Mouse (Mus musculus): ENCODE data around the gene Ndel1. TPM values are rescaled to one million over a fixed set of nuclear protein-coding genes. Genes with fewer than 3 reads are reported as not detected.

Gene Ndel1
- polyA plus RNA-seq, 1 experiment, result not detected

DNA sequence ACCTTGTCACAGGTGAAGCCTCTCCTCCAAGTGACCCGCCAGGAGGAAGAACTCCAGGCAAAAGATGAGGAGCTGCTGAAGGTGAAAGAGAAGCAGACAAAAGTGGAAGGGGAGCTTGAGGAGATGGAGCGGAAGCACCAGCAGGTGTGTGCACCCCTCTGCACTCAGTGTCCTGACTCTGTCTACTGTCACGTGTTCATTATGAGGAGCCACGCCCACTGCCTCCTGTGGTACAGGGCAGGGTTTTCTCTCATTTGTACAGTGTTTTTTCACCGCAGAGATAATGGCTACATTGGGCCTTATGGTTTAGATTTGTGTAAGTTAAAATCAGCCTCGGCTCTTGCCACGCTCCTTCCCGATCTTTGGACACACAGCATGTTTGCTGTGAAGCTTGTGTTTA lies 85.8 kb downstream of the Ndel1 start:
- H3K27ac ChIP-seq (ENCODE audit: insufficient read depth, low read depth, low read length), result no peak overlapping the region
- TF ChIP-seq CTCF (IDR thresholded peaks at IDR 0.05; ENCODE audit: insufficient read depth, low read depth, low read length) (no peak), POLR2A (IDR thresholded peaks at IDR 0.05; ENCODE audit: insufficient read depth, low read depth, low read length) (no peak)
- H3K4me1 ChIP-seq (ENCODE audit: control insufficient read depth, insufficient read depth, low read length), result no peaks in the 10 kb centered on the region
- WGBS, result 75% methylated on average over 8 of the region's 8 CpGs
- no peak overlapping the region for H3K4me3 ChIP-seq (ENCODE audit: insufficient read depth, low read depth, low read length)

DNA sequence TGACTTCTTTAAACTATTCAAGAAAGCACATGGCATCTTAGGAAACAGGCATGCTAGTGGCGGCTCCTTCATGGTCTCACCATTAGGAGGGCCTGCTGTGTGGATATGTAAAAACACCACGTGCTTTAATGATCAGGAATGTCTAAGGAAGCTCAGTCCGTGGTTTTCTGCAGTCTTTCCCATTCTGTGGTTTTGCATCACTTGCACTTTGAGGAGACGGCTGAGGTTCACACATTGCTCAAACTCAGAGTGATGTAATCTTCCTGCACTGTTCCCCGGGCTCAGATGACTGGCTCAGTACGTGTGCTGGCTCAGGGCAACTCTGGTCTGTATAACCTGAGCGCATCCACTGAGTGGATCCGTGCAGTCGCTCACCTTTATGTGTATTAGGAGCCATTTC lies 89.3 kb downstream of the Ndel1 start:
- TF ChIP-seq POLR2A (IDR thresholded peaks at IDR 0.05; ENCODE audit: insufficient read depth, low read depth, low read length) (no peak), CTCF (IDR thresholded peaks at IDR 0.05; ENCODE audit: insufficient read depth, low read depth, low read length) (no peak)
- no peak overlapping the region for H3K27ac ChIP-seq (ENCODE audit: insufficient read depth, low read depth, low read length)
- H3K4me3 ChIP-seq (ENCODE audit: insufficient read depth, low read depth, low read length), result no peak overlapping the region
- WGBS, result 89% methylated on average over 9 of the region's 9 CpGs
- peaks cover 2% of the 10 kb centered on the region; the same call in 1 of the 2 replicates for H3K4me1 ChIP-seq (ENCODE audit: control insufficient read depth, insufficient read depth, low read length)

DNA sequence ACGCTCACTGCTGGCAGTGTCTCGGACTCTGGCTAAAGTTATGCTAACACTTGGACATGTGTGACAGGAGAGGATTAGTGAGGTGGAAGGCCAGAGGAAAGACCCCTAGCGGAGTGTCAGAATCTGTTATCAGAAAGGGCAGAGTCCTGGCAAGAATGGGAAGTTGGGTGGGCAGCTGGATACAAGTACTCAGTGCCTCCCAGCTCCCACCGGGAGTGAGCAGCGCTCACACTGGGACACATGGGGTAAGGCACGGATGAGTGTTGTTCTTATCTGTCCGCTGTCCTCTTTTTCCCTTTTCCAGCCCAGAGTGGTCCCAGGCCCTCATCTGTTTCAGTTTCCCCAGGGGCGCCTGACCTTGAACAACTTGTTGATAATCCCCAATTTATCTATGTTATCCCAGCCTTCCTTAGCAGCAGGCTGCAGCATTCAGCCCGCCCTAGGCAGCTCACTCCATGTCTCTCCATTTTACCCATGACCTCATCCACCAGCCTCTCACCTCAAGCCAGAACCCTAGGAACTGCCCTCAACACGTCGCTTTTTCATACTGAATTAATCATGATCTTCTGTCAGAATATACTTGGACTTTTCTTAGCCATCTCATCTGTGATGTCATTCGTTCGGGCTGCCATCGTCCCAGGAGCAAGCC lies 91.1 kb downstream of the Ndel1 start:
- H3K4me3 ChIP-seq (ENCODE audit: insufficient read depth, low read depth, low read length), result no peak overlapping the region
- TF ChIP-seq CTCF (IDR thresholded peaks at IDR 0.05; ENCODE audit: insufficient read depth, low read depth, low read length) (no peak), POLR2A (IDR thresholded peaks at IDR 0.05; ENCODE audit: insufficient read depth, low read depth, low read length) (no peak)
- peaks cover 7% of the 10 kb centered on the region for H3K4me1 ChIP-seq (ENCODE audit: control insufficient read depth, insufficient read depth, low read length)
- no peak overlapping the region for H3K27ac ChIP-seq (ENCODE audit: insufficient read depth, low read depth, low read length)
- 81% methylated on average over 14 of the region's 14 CpGs for WGBS

DNA sequence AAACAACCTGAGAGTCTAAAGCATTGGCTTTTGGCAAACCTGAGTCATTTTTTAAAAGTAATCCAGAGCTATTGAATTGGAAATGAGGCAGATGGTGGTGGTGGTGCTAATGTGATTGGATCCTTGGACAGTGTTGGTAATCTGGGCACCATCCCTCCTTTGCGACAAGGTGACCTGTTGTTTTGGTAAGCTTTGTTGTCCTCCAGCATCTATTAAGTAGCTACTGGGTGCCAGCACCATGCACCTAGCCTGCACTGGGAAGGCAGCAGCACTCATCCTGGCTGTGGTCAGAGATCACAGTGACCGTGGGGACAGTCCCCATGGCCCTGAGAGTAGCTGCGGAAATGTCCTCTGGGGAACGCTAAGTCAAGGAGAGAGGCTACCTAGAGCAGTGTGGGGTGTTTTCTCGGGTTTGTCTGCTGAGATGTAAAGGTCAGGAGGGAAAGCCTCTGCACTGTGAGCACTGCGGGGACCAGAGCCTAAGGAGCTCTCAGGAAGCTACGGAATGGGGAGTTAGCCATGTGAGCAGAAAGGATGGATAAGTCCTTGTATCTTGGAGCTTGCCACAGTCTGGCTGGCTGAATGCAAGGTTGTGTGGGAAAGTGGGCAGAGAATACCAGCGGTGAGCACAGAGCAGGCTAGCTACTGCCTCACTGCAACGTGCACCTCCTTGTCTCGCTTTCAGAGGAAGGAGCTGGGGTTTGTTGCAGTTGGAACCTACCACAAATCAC lies 91.8 kb downstream of the Ndel1 start:
- H3K4me1 ChIP-seq (ENCODE audit: control insufficient read depth, insufficient read depth, low read length), result peaks cover 7% of the 10 kb centered on the region
- H3K27ac ChIP-seq (ENCODE audit: insufficient read depth, low read depth, low read length), result no peak overlapping the region
- H3K4me3 ChIP-seq (ENCODE audit: insufficient read depth, low read depth, low read length), result no peak overlapping the region
- TF ChIP-seq POLR2A (IDR thresholded peaks at IDR 0.05; ENCODE audit: insufficient read depth, low read depth, low read length) (no peak), CTCF (IDR thresholded peaks at IDR 0.05; ENCODE audit: insufficient read depth, low read depth, low read length) (no peak)
- whole genome bisulfite sequencing, result 81% methylated on average over 10 of the region's 10 CpGs

DNA sequence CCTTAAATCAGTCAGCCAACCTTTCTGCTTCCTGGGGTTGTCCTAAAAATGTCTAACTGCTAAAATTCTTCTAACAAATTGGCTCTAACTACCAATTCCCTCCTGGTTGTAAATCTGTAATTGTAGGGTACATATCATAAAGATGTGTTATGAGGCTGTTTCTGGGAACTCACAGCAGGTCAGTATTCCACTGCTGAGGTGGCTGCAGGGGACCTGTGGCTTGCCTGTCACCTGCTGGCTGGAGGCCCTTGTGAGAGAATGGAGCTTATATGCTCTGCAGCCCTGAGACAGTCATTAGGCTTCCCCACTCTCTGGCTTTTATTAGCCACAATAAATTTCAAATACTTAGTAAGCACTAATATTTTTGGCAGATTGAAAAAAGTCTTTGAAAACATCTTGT lies 92.8 kb downstream of the Ndel1 start:
- Histone ChIP-seq H3K4me1 (ENCODE audit: control insufficient read depth, insufficient read depth, low read length) (peaks cover 7% of the 10 kb centered on the region), H3K4me3 (ENCODE audit: insufficient read depth, low read depth, low read length) (no peak overlapping the region), H3K27ac (ENCODE audit: insufficient read depth, low read depth, low read length) (no peak overlapping the region)
- TF ChIP-seq POLR2A (IDR thresholded peaks at IDR 0.05; ENCODE audit: insufficient read depth, low read depth, low read length) (no peak), CTCF (IDR thresholded peaks at IDR 0.05; ENCODE audit: insufficient read depth, low read depth, low read length) (no peak)

DNA sequence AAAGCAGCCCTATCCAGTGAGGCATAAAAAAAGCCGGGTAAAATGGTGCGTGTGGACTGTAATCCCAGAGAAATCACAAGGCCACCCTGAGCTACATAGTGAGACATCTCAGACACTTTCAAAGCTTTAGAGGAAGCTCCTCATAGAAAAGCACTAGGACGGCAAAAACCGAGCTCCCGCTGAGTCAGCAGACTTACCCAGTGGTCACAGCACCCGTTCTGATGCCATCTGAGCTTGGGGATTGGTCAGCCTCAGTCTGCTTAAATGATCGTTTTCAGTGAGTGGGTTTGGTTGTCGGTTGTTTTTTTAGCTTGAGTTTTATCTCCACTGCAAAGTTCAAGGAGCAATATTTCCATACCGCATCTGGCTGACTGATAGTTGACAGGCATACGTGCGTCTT lies 93.7 kb downstream of the Ndel1 start:
- TF ChIP-seq CTCF (IDR thresholded peaks at IDR 0.05; ENCODE audit: insufficient read depth, low read depth, low read length), result no peak
- TF ChIP-seq POLR2A (IDR thresholded peaks at IDR 0.05; ENCODE audit: insufficient read depth, low read depth, low read length), result no peak
- no peak overlapping the region for H3K27ac ChIP-seq (ENCODE audit: insufficient read depth, low read depth, low read length)
- 87% methylated on average over 11 of the region's 11 CpGs for WGBS

DNA sequence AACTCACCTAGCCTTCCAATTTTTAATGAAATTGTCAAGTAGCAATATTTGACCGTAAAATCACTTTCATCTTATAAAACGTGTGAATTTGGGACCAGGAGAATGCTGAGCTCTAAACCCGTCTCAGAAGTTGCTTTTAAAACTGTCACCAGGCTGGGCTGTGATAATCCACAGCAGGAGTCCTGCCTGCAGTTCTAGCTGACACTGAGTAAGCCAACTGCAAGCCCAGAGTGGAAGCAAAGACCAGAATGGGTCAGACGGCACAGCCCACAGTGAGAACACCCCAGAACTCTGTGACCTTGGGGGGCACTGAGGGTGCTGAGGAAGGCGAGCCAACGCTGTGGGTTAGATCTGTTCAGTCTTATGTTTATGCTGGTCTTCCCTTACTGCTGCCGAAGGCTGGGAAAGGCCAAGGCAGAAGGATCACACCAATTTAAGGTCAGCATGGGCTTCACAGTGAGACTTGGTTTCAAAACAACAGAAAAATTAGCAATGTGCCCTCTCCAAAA lies 95.5 kb downstream of the Ndel1 start:
- H3K4me1 ChIP-seq (ENCODE audit: control insufficient read depth, insufficient read depth, low read length), result peaks cover 7% of the 10 kb centered on the region
- 70% methylated on average over 7 of the region's 7 CpGs for WGBS
- H3K27ac ChIP-seq (ENCODE audit: insufficient read depth, low read depth, low read length), result 0 out of 2 replicates have a peak overlapping the region, but pooled peaks have one; percentile 24
- no peak for TF ChIP-seq POLR2A (IDR thresholded peaks at IDR 0.05; ENCODE audit: insufficient read depth, low read depth, low read length)
- no peak overlapping the region for H3K4me3 ChIP-seq (ENCODE audit: insufficient read depth, low read depth, low read length)

More for the DNA sequence above, 93.7 kb downstream of the Ndel1 start:
- H3K4me3 ChIP-seq (ENCODE audit: insufficient read depth, low read depth, low read length), result no peak overlapping the region
- H3K4me1 ChIP-seq (ENCODE audit: control insufficient read depth, insufficient read depth, low read length), result peaks cover 7% of the 10 kb centered on the region

Other genes starting within 250 kb of the Ndel1 start
- not detected in 2 replicates for gene Myh10, start 180.3 kb downstream of the Ndel1 start, polyA plus RNA-seq (2012; ENCODE audit: insufficient read depth, insufficient read length, low replicate concordance, missing spikeins)
- not detected in 2 replicates for gene Rnf222, start 16.7 kb upstream of the Ndel1 start, polyA plus RNA-seq (2012; ENCODE audit: insufficient read depth, insufficient read length, low replicate concordance, missing spikeins)
- 1,027 and 1,979 TPM in 2 replicates for gene Rpl26, start 29.7 kb upstream of the Ndel1 start, polyA plus RNA-seq (2012; ENCODE audit: insufficient read depth, insufficient read length, low replicate concordance, missing spikeins)
- gene Odf4, start 55.2 kb upstream of the Ndel1 start, polyA plus RNA-seq (2012; ENCODE audit: insufficient read depth, insufficient read length, low replicate concordance, missing spikeins), result not detected in 2 replicates
- not detected in 2 replicates for gene Arhgef15, start 85.6 kb upstream of the Ndel1 start, polyA plus RNA-seq (2012; ENCODE audit: insufficient read depth, insufficient read length, low replicate concordance, missing spikeins)
- not detected in 2 replicates for gene Slc25a35, start 96.3 kb upstream of the Ndel1 start, polyA plus RNA-seq (2012; ENCODE audit: insufficient read depth, insufficient read length, low replicate concordance, missing spikeins)
- not detected in 2 replicates for gene Rangrf, start 103.3 kb upstream of the Ndel1 start, polyA plus RNA-seq (2012; ENCODE audit: insufficient read depth, insufficient read length, low replicate concordance, missing spikeins)
- gene Pfas, start 136.6 kb upstream of the Ndel1 start, polyA plus RNA-seq (2012; ENCODE audit: insufficient read depth, insufficient read length, low replicate concordance, missing spikeins), result not detected in 2 replicates
- not detected in 2 replicates for gene Ctc1, start 144.1 kb upstream of the Ndel1 start, polyA plus RNA-seq (2012; ENCODE audit: insufficient read depth, insufficient read length, low replicate concordance, missing spikeins)
- gene Aurkb, start 173.8 kb upstream of the Ndel1 start, polyA plus RNA-seq (2012; ENCODE audit: insufficient read depth, insufficient read length, low replicate concordance, missing spikeins), result not detected in 2 replicates
- not detected in 2 replicates for gene Borcs6, start 187.9 kb upstream of the Ndel1 start, polyA plus RNA-seq (2012; ENCODE audit: insufficient read depth, insufficient read length, low replicate concordance, missing spikeins)
- not detected in 2 replicates for gene Tmem107, start 198.9 kb upstream of the Ndel1 start, polyA plus RNA-seq (2012; ENCODE audit: insufficient read depth, insufficient read length, low replicate concordance, missing spikeins)
- 348 and 768 TPM in 2 replicates for gene Vamp2, start 216.6 kb upstream of the Ndel1 start, polyA plus RNA-seq (2012; ENCODE audit: insufficient read depth, insufficient read length, low replicate concordance, missing spikeins)
- gene Per1, start 223.4 kb upstream of the Ndel1 start, polyA plus RNA-seq (2012; ENCODE audit: insufficient read depth, insufficient read length, low replicate concordance, missing spikeins), result not detected in 2 replicates
- not detected in 2 replicates for gene Hes7, start 248.5 kb upstream of the Ndel1 start, polyA plus RNA-seq (2012; ENCODE audit: insufficient read depth, insufficient read length, low replicate concordance, missing spikeins)